Mouse (Mus musculus): Measurements from ENCODE around the gene Tmco3. TPM values are rescaled to one million over a fixed set of nuclear protein-coding genes. Genes with fewer than 3 reads are reported as not detected.

Gene Tmco3
- 18.8 and 19.7 TPM in 2 replicates for polyA plus RNA-seq (2014; fragmentation: Nextera tagmentation; extraction: Ambion mirVana)

- Histone ChIP-seq H3K4me1 (replicated peaks; ENCODE audit: control insufficient read depth, insufficient read depth, low read length) (peaks cover 8% of the 10 kb centered on the region), H3K9me3 (ENCODE audit: control insufficient read depth, low read length) (no peaks in the 10 kb centered on the region), H3K36me3 (ENCODE audit: control insufficient read depth, insufficient read depth, low read length) (peaks cover 2% of the 10 kb centered on the region; the same call in 1 of the 2 replicates), H3K4me2 (peak within 1 kb of the TSS; percentile 96), H3K4me3 (ENCODE audit: low read depth, low read length) (peak within 1 kb of the TSS; percentile 83), H3K27me3 (replicated peaks; ENCODE audit: control insufficient read depth, insufficient read depth, low read length) (no peaks in the 10 kb centered on the region), H3K27ac (ENCODE audit: low read depth, low read length) (peak within 1 kb of the TSS; percentile 99), H3K9ac (ENCODE audit: low read depth, low read length) (peak within 1 kb of the TSS; percentile 84)
- WGBS: under 1% methylated on average over 79 of the region's 79 CpGs
- DNase-seq (ENCODE audit: low spot score): peak; percentile 91
- ATAC-seq (replicated peaks; ENCODE audit: low FRiP score): peak; percentile 90
Measured at GRCm38 (mm10) chr8:13287692-13288623, at the start of gene Tmco3, which contains the start of gene Dcun1d2. TSS of gene Tmco3 (plus strand) at chr8:13288190. TSS of gene Dcun1d2 (minus strand) at chr8:13288131.

- ATAC-seq (replicated peaks; ENCODE audit: low FRiP score) (no peak), DNase-seq (ENCODE audit: low spot score) (no peak)
- H3K4me3 ChIP-seq (ENCODE audit: low read depth, low read length): no peak overlapping the region
- H3K9me3 ChIP-seq (ENCODE audit: control insufficient read depth, low read length): no peaks in the 10 kb centered on the region
- no peaks in the 10 kb centered on the region for H3K27me3 ChIP-seq (replicated peaks; ENCODE audit: control insufficient read depth, insufficient read depth, low read length)
- H3K4me1 ChIP-seq (replicated peaks; ENCODE audit: control insufficient read depth, insufficient read depth, low read length): no peaks in the 10 kb centered on the region
- H3K9ac ChIP-seq (ENCODE audit: low read depth, low read length): no peak overlapping the region
- H3K36me3 ChIP-seq (ENCODE audit: control insufficient read depth, insufficient read depth, low read length): no peaks in the 10 kb centered on the region
- H3K4me2 ChIP-seq: no peak overlapping the region
- no peak overlapping the region for H3K27ac ChIP-seq (ENCODE audit: low read depth, low read length)
- 83% methylated on average over 9 of the region's 9 CpGs for WGBS
Measured at GRCm38 (mm10) chr8:13240055-13240454, 47.9 kb upstream of the Tmco3 start.

GRCm38 (mm10) chr8:13240691-13241090, 47.3 kb upstream of the Tmco3 start:
- Histone ChIP-seq H3K4me3 (ENCODE audit: low read depth, low read length) (no peak overlapping the region), H3K4me2 (no peak overlapping the region), H3K36me3 (ENCODE audit: control insufficient read depth, insufficient read depth, low read length) (no peaks in the 10 kb centered on the region), H3K9ac (ENCODE audit: low read depth, low read length) (no peak overlapping the region), H3K9me3 (ENCODE audit: control insufficient read depth, low read length) (no peaks in the 10 kb centered on the region), H3K27ac (ENCODE audit: low read depth, low read length) (no peak overlapping the region), H3K27me3 (replicated peaks; ENCODE audit: control insufficient read depth, insufficient read depth, low read length) (no peaks in the 10 kb centered on the region), H3K4me1 (replicated peaks; ENCODE audit: control insufficient read depth, insufficient read depth, low read length) (no peaks in the 10 kb centered on the region)
- ATAC-seq (replicated peaks; ENCODE audit: low FRiP score) (no peak), DNase-seq (ENCODE audit: low spot score) (no peak)
- WGBS: 69% methylated on average over 7 of the region's 7 CpGs

- H3K27ac ChIP-seq (ENCODE audit: low read depth, low read length): no peak overlapping the region
- no peak overlapping the region for H3K4me3 ChIP-seq (ENCODE audit: low read depth, low read length)
- no peak overlapping the region for H3K4me2 ChIP-seq
- no peak for ATAC-seq (replicated peaks; ENCODE audit: low FRiP score)
- no peak for DNase-seq (ENCODE audit: low spot score)
- H3K4me1 ChIP-seq (replicated peaks; ENCODE audit: control insufficient read depth, insufficient read depth, low read length): no peaks in the 10 kb centered on the region
- H3K36me3 ChIP-seq (ENCODE audit: control insufficient read depth, insufficient read depth, low read length): no peaks in the 10 kb centered on the region
- no peak overlapping the region for H3K9ac ChIP-seq (ENCODE audit: low read depth, low read length)
- no peaks in the 10 kb centered on the region for H3K27me3 ChIP-seq (replicated peaks; ENCODE audit: control insufficient read depth, insufficient read depth, low read length)
- H3K9me3 ChIP-seq (ENCODE audit: control insufficient read depth, low read length): no peaks in the 10 kb centered on the region
- WGBS: 74% methylated on average over 10 of the region's 10 CpGs
Measured at GRCm38 (mm10) chr8:13242985-13243870, 44.8 kb upstream of the Tmco3 start.

GRCm38 (mm10) chr8:13244343-13244880, 43.6 kb upstream of the Tmco3 start:
- 75% methylated on average over 11 of the region's 11 CpGs for WGBS
- H3K27ac ChIP-seq (ENCODE audit: low read depth, low read length): no peak overlapping the region
- DNase-seq (ENCODE audit: low spot score) (no peak), ATAC-seq (replicated peaks; ENCODE audit: low FRiP score) (no peak)
- no peaks in the 10 kb centered on the region for H3K4me1 ChIP-seq (replicated peaks; ENCODE audit: control insufficient read depth, insufficient read depth, low read length)
- no peak overlapping the region for H3K4me3 ChIP-seq (ENCODE audit: low read depth, low read length)
- H3K36me3 ChIP-seq (ENCODE audit: control insufficient read depth, insufficient read depth, low read length): no peaks in the 10 kb centered on the region
- no peak overlapping the region for H3K9ac ChIP-seq (ENCODE audit: low read depth, low read length)
- H3K9me3 ChIP-seq (ENCODE audit: control insufficient read depth, low read length): no peaks in the 10 kb centered on the region
- peaks cover 4% of the 10 kb centered on the region; the same call in 1 of the 2 replicates for H3K27me3 ChIP-seq (replicated peaks; ENCODE audit: control insufficient read depth, insufficient read depth, low read length)
- no peak overlapping the region for H3K4me2 ChIP-seq

- DNase-seq (ENCODE audit: low spot score) (no peak), ATAC-seq (replicated peaks; ENCODE audit: low FRiP score) (no peak)
- 81% methylated on average over 13 of the region's 13 CpGs for WGBS
- H3K9ac ChIP-seq (ENCODE audit: low read depth, low read length): no peak overlapping the region
- no peak overlapping the region for H3K4me3 ChIP-seq (ENCODE audit: low read depth, low read length)
- H3K27me3 ChIP-seq (replicated peaks; ENCODE audit: control insufficient read depth, insufficient read depth, low read length): peaks cover 5% of the 10 kb centered on the region
- no peaks in the 10 kb centered on the region for H3K4me1 ChIP-seq (replicated peaks; ENCODE audit: control insufficient read depth, insufficient read depth, low read length)
- H3K9me3 ChIP-seq (ENCODE audit: control insufficient read depth, low read length): no peaks in the 10 kb centered on the region
- no peak overlapping the region for H3K4me2 ChIP-seq
- no peak overlapping the region for H3K27ac ChIP-seq (ENCODE audit: low read depth, low read length)
- peaks cover 4% of the 10 kb centered on the region; the same call in 1 of the 2 replicates for H3K36me3 ChIP-seq (ENCODE audit: control insufficient read depth, insufficient read depth, low read length)
Measured at GRCm38 (mm10) chr8:13252837-13253236, 35.2 kb upstream of the Tmco3 start.

GRCm38 (mm10) chr8:13253413-13253812, 34.6 kb upstream of the Tmco3 start:
- Histone ChIP-seq H3K4me3 (ENCODE audit: low read depth, low read length) (no peak overlapping the region), H3K27me3 (replicated peaks; ENCODE audit: control insufficient read depth, insufficient read depth, low read length) (peaks cover 5% of the 10 kb centered on the region), H3K9me3 (ENCODE audit: control insufficient read depth, low read length) (no peaks in the 10 kb centered on the region), H3K4me2 (no peak overlapping the region), H3K4me1 (replicated peaks; ENCODE audit: control insufficient read depth, insufficient read depth, low read length) (no peaks in the 10 kb centered on the region), H3K27ac (ENCODE audit: low read depth, low read length) (no peak overlapping the region), H3K36me3 (ENCODE audit: control insufficient read depth, insufficient read depth, low read length) (peaks cover 4% of the 10 kb centered on the region), H3K9ac (ENCODE audit: low read depth, low read length) (no peak overlapping the region)
- no peak for DNase-seq (ENCODE audit: low spot score)
- 82% methylated on average over 5 of the region's 5 CpGs for WGBS
- no peak for ATAC-seq (replicated peaks; ENCODE audit: low FRiP score)

GRCm38 (mm10) chr8:13254019-13254418, 34.0 kb upstream of the Tmco3 start, which contains the start of gene Adprhl1:
TSS of gene Adprhl1 (minus strand) at chr8:13254162.
- Histone ChIP-seq H3K4me1 (replicated peaks; ENCODE audit: control insufficient read depth, insufficient read depth, low read length) (no peaks in the 10 kb centered on the region), H3K4me2 (no peak within 1 kb of the TSS), H3K27me3 (replicated peaks; ENCODE audit: control insufficient read depth, insufficient read depth, low read length) (peaks cover 4% of the 10 kb centered on the region), H3K9ac (ENCODE audit: low read depth, low read length) (no peak within 1 kb of the TSS), H3K4me3 (ENCODE audit: low read depth, low read length) (no peak within 1 kb of the TSS), H3K36me3 (ENCODE audit: control insufficient read depth, insufficient read depth, low read length) (peaks cover 4% of the 10 kb centered on the region), H3K27ac (ENCODE audit: low read depth, low read length) (no peak within 1 kb of the TSS), H3K9me3 (ENCODE audit: control insufficient read depth, low read length) (no peaks in the 10 kb centered on the region)
- 34% methylated on average over 8 of the region's 8 CpGs for WGBS
- DNase-seq (ENCODE audit: low spot score) (peak; percentile 55), ATAC-seq (replicated peaks; ENCODE audit: low FRiP score) (peak; percentile 72)
